In genomic region chr1:34462766-34463165, GRCm38 (mm10) we compare ENCODE assay signal across 10 mouse cellular contexts. TPM values are rescaled to one million over a fixed set of nuclear protein-coding genes. Genes with fewer than 3 reads are reported as not detected.
A peak's percentile ranks its signal among the peaks of the same experiment; 100 is the strongest.
DNase-seq lines count a peak whose midpoint lies in the region; ATAC-seq and TF ChIP-seq lines count a peak whose summit lies in the region.
"Had no signal": no experiment of that assay in that cellular context is flagged by ENCODE, and none has a peak within 500 bp of the region (broad histone marks: within the 10 kb centered on the region; RNA-seq: fewer than 3 reads in every experiment).

No protein-coding gene starts in this region.

- H3K27ac ChIP-seq in kidney, embryonic 15.5 days, result no peak overlapping the region
- H3K27ac ChIP-seq: embryonic facial prominence, embryonic 13.5 days; midbrain, embryonic 12.5 days had no signal

- H3K4me2 ChIP-seq in kidney, embryonic 15.5 days, result no peak overlapping the region
- H3K4me2 ChIP-seq: embryonic facial prominence, embryonic 13.5 days; midbrain, embryonic 12.5 days had no signal

- peaks cover 15% of the 10 kb centered on the region; the same call in 1 of the 2 replicates for H3K4me1 ChIP-seq in kidney, embryonic 15.5 days
- peaks cover 54% of the 10 kb centered on the region for H3K4me1 ChIP-seq in G1E (ENCODE audit: insufficient read depth, low read depth, low read length)

- H3K9ac ChIP-seq in kidney, embryonic 15.5 days, result no peak overlapping the region
- H3K9ac ChIP-seq: embryonic facial prominence, embryonic 13.5 days; midbrain, embryonic 12.5 days had no signal

- peak; percentile 49 for DNase-seq in kidney, adult 18-20 months
- peak; percentile 69 for DNase-seq in G1E (ENCODE audit: low spot score)
- peak; percentile 41 for DNase-seq in cerebellum, adult 8-10 months
- DNase-seq in heart, adult 8-10 months (ENCODE audit: low spot score), result peak; percentile 38
- DNase-seq in left cerebral cortex, postnatal 25 days (ENCODE audit: low spot score in 2 of 2), result peak; percentile 47 to 58
- peak; percentile 62 for DNase-seq in testis, postnatal 14 days (ENCODE audit: low spot score)

- H3K27me3 ChIP-seq in kidney, embryonic 15.5 days, result peaks cover 30% of the 10 kb centered on the region
- peaks cover 20% of the 10 kb centered on the region for H3K27me3 ChIP-seq in G1E (ENCODE audit: insufficient read depth, low read length)

- no peaks in the 10 kb centered on the region for H3K36me3 ChIP-seq in kidney, embryonic 15.5 days
- H3K36me3 ChIP-seq in G1E (replicated peaks), result peaks cover 5% of the 10 kb centered on the region
- H3K36me3 ChIP-seq: embryonic facial prominence, embryonic 13.5 days; midbrain, embryonic 12.5 days had no signal

- intact Hi-C loops in left cerebral cortex, postnatal 25 days (cut with DNase I), result no loop called here

- peak; percentile 66; the same call in 1 of the 2 replicates for TF ChIP-seq CTCF in G1E (IDR thresholded peaks at IDR 0.05; ENCODE audit: low read depth, low read length)

- no peaks in the 10 kb centered on the region for H3K9me3 ChIP-seq in kidney, embryonic 15.5 days (replicated peaks)
- no peaks in the 10 kb centered on the region for H3K9me3 ChIP-seq in G1E (replicated peaks)
- H3K9me3 ChIP-seq: embryonic facial prominence, embryonic 13.5 days; midbrain, embryonic 12.5 days had no signal

- no peak overlapping the region for H3K4me3 ChIP-seq in kidney, embryonic 15.5 days (replicated peaks)
- no peak overlapping the region for H3K4me3 ChIP-seq in G1E (ENCODE audit: low read depth, low read length)
- H3K4me3 ChIP-seq: embryonic facial prominence, embryonic 13.5 days; midbrain, embryonic 12.5 days had no signal

- ATAC-seq in kidney, embryonic 15.5 days (replicated peaks; ENCODE audit: low FRiP score), result no peak
- ATAC-seq in G1E (ENCODE audit: extremely low read depth, insufficient number of reproducible peaks, low FRiP score, poor library complexity, severe bottlenecking), result 0 out of 2 replicates have a peak, but pooled peaks have one; percentile 9
- ATAC-seq in monocyte, adult 5-6 weeks (replicated peaks; ENCODE audit: insufficient number of reproducible peaks, low FRiP score, low TSS enrichment, poor library complexity, severe bottlenecking), result peak; percentile 68

- 14% methylated on average over 7 of the region's 7 CpGs for WGBS in kidney, embryonic 15.5 days

RNA-seq across cellular contexts. Expression of gene Ptpn18, which starts 3.2 kb away (rescaled TPM):
- 18.2 and 19.9 TPM in 2 replicates for polyA plus RNA-seq in kidney, embryonic 15.5 days (2015; fragmentation: Nextera tagmentation; extraction: Ambion mirVana)
- total RNA-seq in G1E (2014; fragmentation: Nextera tagmentation) (47.9 and 57.9 TPM in 2 replicates), G1E (2017) (104 and 190 TPM in 2 replicates)
- 117 and 173 TPM in 2 replicates for polyA plus RNA-seq in G1E (2012)
- 1 to 10 TPM; 2.4 to 4.9 (median 2.7) TPM for total RNA-seq in heart, adult 8-10 months (2022)
- total RNA-seq in left cerebral cortex, postnatal 25 days (2021), result 1 to 10 TPM; 1.5 to 6.4 TPM
- 254 to 418 TPM (median 327 TPM) in 3 replicates for total RNA-seq in monocyte, adult 5-6 weeks (2017)

RNA-seq across cellular contexts. Expression of gene Imp4, which starts 23.1 kb away (rescaled TPM):
- polyA plus RNA-seq in kidney, embryonic 15.5 days (2015; fragmentation: Nextera tagmentation; extraction: Ambion mirVana), result 88.7 and 94.9 TPM in 2 replicates
- total RNA-seq in G1E (2014; fragmentation: Nextera tagmentation), result 121 and 129 TPM in 2 replicates
- total RNA-seq in G1E (2017), result 35.5 and 36.5 TPM in 2 replicates
- 50.4 and 71.2 TPM in 2 replicates for polyA plus RNA-seq in G1E (2012)
- total RNA-seq in heart, adult 8-10 months (2022), result 10 to 100 TPM; 28.0 to 31.5 (median 30.4) TPM
- total RNA-seq in left cerebral cortex, postnatal 25 days (2021), result 10 to 100 TPM; 29.1 to 35.1 TPM
- total RNA-seq in monocyte, adult 5-6 weeks (2017), result 20.7 to 25.3 TPM (median 24.1 TPM) in 3 replicates

RNA-seq across cellular contexts. Expression of gene Ccdc115, which starts 23.3 kb away (rescaled TPM):
- polyA plus RNA-seq in kidney, embryonic 15.5 days (2015; fragmentation: Nextera tagmentation; extraction: Ambion mirVana), result 52.2 and 53.1 TPM in 2 replicates
- total RNA-seq in G1E (2014; fragmentation: Nextera tagmentation), result 97.1 and 135 TPM in 2 replicates
- 146 TPM in 2 replicates for total RNA-seq in G1E (2017)
- 60.5 and 74.6 TPM in 2 replicates for polyA plus RNA-seq in G1E (2012)
- 10 to 100 TPM; 12.6 to 15.3 (median 14.8) TPM for total RNA-seq in heart, adult 8-10 months (2022)
- total RNA-seq in left cerebral cortex, postnatal 25 days (2021), result 10 to 100 TPM; 14.3 to 16.5 TPM
- 37.3 to 46.3 TPM (median 43.2 TPM) in 3 replicates for total RNA-seq in monocyte, adult 5-6 weeks (2017)

RNA-seq across cellular contexts. Expression of gene Prss39, which starts 35.4 kb away (rescaled TPM):
- not detected in 2 replicates for polyA plus RNA-seq in kidney, embryonic 15.5 days (2015; fragmentation: Nextera tagmentation; extraction: Ambion mirVana)
- total RNA-seq in G1E (2014; fragmentation: Nextera tagmentation) (not detected in 2 replicates), G1E (2017) (0.22 TPM in 1 of 2 replicates, not detected in the other)
- not detected in 2 replicates for polyA plus RNA-seq in G1E (2012)
- total RNA-seq in heart, adult 8-10 months (2022), result under 1 TPM in 1 of 4 experiments, not detected in 3; 0.22 TPM
- not detected for total RNA-seq in left cerebral cortex, postnatal 25 days (2021)
- not detected in 3 replicates for total RNA-seq in monocyte, adult 5-6 weeks (2017)
- polyA plus RNA-seq: embryonic facial prominence, embryonic 13.5 days; midbrain, embryonic 12.5 days had no signal

Comparison
In these comparisons a context has a peak if more than half of its experiments do, and no peak if none do; other contexts are left out.
1. RNA of gene Ptpn18, which starts 3.2 kb away (total RNA-seq): 254 to 418 TPM in monocyte, adult 5-6 weeks and 47.9 to 190 TPM in G1E; 1.5 to 6.4 TPM in left cerebral cortex, postnatal 25 days and 2.4 to 4.9 TPM in heart, adult 8-10 months; every median in the first group is over 4 times any median in the second.
2. Peak in every context shown above with its lines, with median percentiles within 50 percentile points of each other: DNase-seq.